Mouse (Mus musculus) intestine, postnatal 0 days (tissue): Measurements from ENCODE around the gene Syn1. TPM values are rescaled to one million over a fixed set of nuclear protein-coding genes. Genes with fewer than 3 reads are reported as not detected.
A peak's percentile ranks its signal among the peaks of the same experiment; 100 is the strongest.

Experiments used
- ATAC-seq: fragments of 200-750 bp; cut with Nextera tagmentation; 2 replicates; pipeline ENCODE4 v1.8.0; 2017; ENCODE audit warnings: mild to moderate bottlenecking, moderate TSS enrichment, moderate library complexity
- H3K27ac ChIP-seq: fragments of 300-500 bp; sonication (generic); 2 replicates; pipeline ENCODE4 v1.5.1; 2014; ENCODE audit warnings: mild to moderate bottlenecking, low read depth, low read length, moderate library complexity
- H3K27me3 ChIP-seq: fragments of 300-500 bp; sonication (generic); replicated peaks from 2 replicates; pipeline ENCODE4 v1.6.1; 2014; ENCODE audit warnings: low read length, mixed read lengths; ENCODE audit not compliant: control insufficient read depth, insufficient read depth
- H3K36me3 ChIP-seq: fragments of 300-500 bp; sonication (generic); 2 replicates; pipeline ENCODE4 v1.6.1; 2014; ENCODE audit warnings: mild to moderate bottlenecking, moderate library complexity; ENCODE audit not compliant: control insufficient read depth, insufficient read depth
- H3K4me1 ChIP-seq: fragments of 300-500 bp; sonication (generic); replicated peaks from 2 replicates; pipeline ENCODE4 v1.6.1; 2014; ENCODE audit warnings: antibody characterized with exemption, low read length, mixed read lengths; ENCODE audit not compliant: control insufficient read depth, insufficient read depth
- H3K4me2 ChIP-seq: fragments of 300-500 bp; sonication (generic); replicated peaks from 2 replicates; pipeline ENCODE4 v1.6.1; 2014; ENCODE audit warnings: low read depth, mild to moderate bottlenecking, moderate library complexity
- H3K4me3 ChIP-seq: fragments of 300-500 bp; sonication (generic); 2 replicates; pipeline ENCODE4 v1.5.1; 2014; ENCODE audit warnings: low read depth, low read length
- H3K9ac ChIP-seq: fragments of 300-500 bp; sonication (generic); 2 replicates; pipeline ENCODE4 v1.6.1; 2014; ENCODE audit warnings: mild to moderate bottlenecking, low read depth, low read length
- H3K9me3 ChIP-seq: fragments of 300-500 bp; sonication (generic); 2 replicates; pipeline ENCODE4 v1.6.1; 2016; ENCODE audit warnings: mixed run types; ENCODE audit not compliant: control insufficient read depth
- CTCF ChIP-seq: sonication (generic); IDR thresholded peaks from 2 replicates; pipeline ENCODE4 v1.5.1; 2016; ENCODE audit warnings: low read depth, mild to moderate bottlenecking, control low read depth, antibody characterized with exemption, moderate library complexity
- WGBS: fragments of 180-500 bp; shearing (Covaris S2); extraction: QIAGEN DNeasy Blood & Tissue Kit; methylation state at CpG from one replicate; pipeline ENCODE4 v1.1.7; 2014; 5-methylcytosine and 5-hydroxymethylcytosine counted together
- polyA plus RNA-seq: library from polyadenylated mRNA; unstranded; fragments of >200 nt; fragmentation: Nextera tagmentation; extraction: Ambion mirVana; gene quantifications from 2 replicates; pipeline ENCODE4 v1.2.1, GENCODE M21; 2015

The Syn1 gene
- polyA plus RNA-seq, 1 experiment from 2014 or later: 2.1 TPM

- Histone ChIP-seq H3K4me1 (no peaks in the 10 kb centered on the region; the same call in 1 of the 2 replicates), H3K27me3 (no peaks in the 10 kb centered on the region), H3K27ac (peak overlapping the region; percentile 62; the same call in 1 of the 2 replicates), H3K4me2 (peak overlapping the region; percentile 69), H3K36me3 (peaks cover under 1% of the 10 kb centered on the region; the same call in 1 of the 2 replicates), H3K9ac (peak overlapping the region; percentile 59), H3K4me3 (peak overlapping the region; percentile 61), H3K9me3 (no peaks in the 10 kb centered on the region)
- WGBS: 15% methylated on average over 42 of the region's 42 CpGs
- TF ChIP-seq CTCF: no peak
- ATAC-seq: peak; percentile 99
Observed at GRCm38 (mm10) chrX:20848256-20848984, 72.4 kb downstream of the Syn1 start.

DNA sequence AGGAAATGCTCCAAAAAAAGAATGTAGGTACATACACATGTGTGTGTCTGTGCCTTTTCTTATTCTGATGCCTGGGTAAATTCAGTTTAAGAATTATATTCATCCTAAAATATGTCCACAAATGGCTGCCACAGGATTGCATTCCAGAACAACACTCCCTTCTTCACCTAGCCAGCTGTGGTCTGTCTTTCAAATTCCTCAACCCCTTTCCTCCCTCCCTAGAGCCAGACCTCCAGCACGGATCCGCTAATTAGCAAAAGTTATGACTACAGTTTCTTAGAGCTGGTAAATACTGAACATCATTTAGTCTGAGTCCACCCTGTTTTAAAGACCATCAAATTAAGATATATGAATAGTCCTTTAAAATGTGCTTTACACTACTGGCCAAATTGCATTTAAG is 73.0 kb downstream of the Syn1 start:
- WGBS: 36% methylated on average over 2 of the region's 2 CpGs
- ATAC-seq: peak; percentile 12; the same call in 1 of the 2 replicates
- TF ChIP-seq CTCF: no peak
- Histone ChIP-seq H3K4me1 (no peaks in the 10 kb centered on the region; the same call in 1 of the 2 replicates), H3K4me3 (no peak overlapping the region), H3K9me3 (no peaks in the 10 kb centered on the region), H3K4me2 (peak overlapping the region; percentile 69; the same call in 1 of the 2 replicates), H3K27me3 (no peaks in the 10 kb centered on the region), H3K36me3 (no peaks in the 10 kb centered on the region), H3K9ac (no peak overlapping the region), H3K27ac (no peak overlapping the region)

- ATAC-seq: no peak
- no peaks in the 10 kb centered on the region for H3K36me3 ChIP-seq
- no peak overlapping the region for H3K4me2 ChIP-seq
- H3K27ac ChIP-seq: no peak overlapping the region
- no peaks in the 10 kb centered on the region for H3K9me3 ChIP-seq
- H3K4me3 ChIP-seq: no peak overlapping the region
- no peak overlapping the region for H3K9ac ChIP-seq
- TF ChIP-seq CTCF: no peak
- WGBS: 87% methylated on average over 3 of the region's 3 CpGs
- H3K4me1 ChIP-seq: no peaks in the 10 kb centered on the region; the same call in 1 of the 2 replicates
- no peaks in the 10 kb centered on the region for H3K27me3 ChIP-seq
Observed at GRCm38 (mm10) chrX:20847232-20847631, 73.6 kb downstream of the Syn1 start.

DNA sequence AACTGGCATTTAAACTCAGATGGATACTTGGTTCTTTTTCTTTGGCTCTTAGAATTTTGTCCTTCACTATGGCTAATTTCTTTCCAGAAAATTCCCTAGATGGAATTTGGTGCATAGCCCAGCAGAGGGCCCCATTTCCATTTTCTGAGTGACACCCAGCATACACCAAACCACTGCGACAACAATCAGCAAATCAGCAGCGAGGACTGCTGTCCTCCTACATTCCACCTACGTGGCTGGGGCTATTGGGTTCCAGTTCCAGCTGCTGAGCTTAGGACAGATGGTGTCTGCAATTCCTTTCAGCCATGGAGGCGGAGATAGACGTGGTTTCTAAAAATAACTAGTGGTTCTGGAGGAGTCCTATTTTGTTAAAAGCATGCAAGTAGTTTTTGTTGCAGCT is 91.9 kb downstream of the Syn1 start:
- Histone ChIP-seq H3K27me3 (no peaks in the 10 kb centered on the region), H3K4me2 (no peak overlapping the region), H3K27ac (no peak overlapping the region), H3K9me3 (no peaks in the 10 kb centered on the region), H3K36me3 (no peaks in the 10 kb centered on the region), H3K4me3 (no peak overlapping the region), H3K4me1 (no peaks in the 10 kb centered on the region), H3K9ac (no peak overlapping the region)
- 20% methylated on average over 5 of the region's 5 CpGs for WGBS
- TF ChIP-seq CTCF: peak; percentile 70
- peak; percentile 56; the same call in 1 of the 2 replicates for ATAC-seq

GRCm38 (mm10) chrX:20819708-20820426 is 100.9 kb downstream of the Syn1 start:
- ATAC-seq: peak; percentile 66
- no peaks in the 10 kb centered on the region for H3K9me3 ChIP-seq
- peak; percentile 70 for TF ChIP-seq CTCF
- H3K27me3 ChIP-seq: no peaks in the 10 kb centered on the region
- no peaks in the 10 kb centered on the region for H3K36me3 ChIP-seq
- H3K9ac ChIP-seq: no peak overlapping the region
- H3K4me3 ChIP-seq: peak overlapping the region; percentile 33
- WGBS: 39% methylated on average over 8 of the region's 8 CpGs
- H3K4me1 ChIP-seq: no peaks in the 10 kb centered on the region
- H3K4me2 ChIP-seq: peak overlapping the region; percentile 68
- no peak overlapping the region for H3K27ac ChIP-seq

DNA sequence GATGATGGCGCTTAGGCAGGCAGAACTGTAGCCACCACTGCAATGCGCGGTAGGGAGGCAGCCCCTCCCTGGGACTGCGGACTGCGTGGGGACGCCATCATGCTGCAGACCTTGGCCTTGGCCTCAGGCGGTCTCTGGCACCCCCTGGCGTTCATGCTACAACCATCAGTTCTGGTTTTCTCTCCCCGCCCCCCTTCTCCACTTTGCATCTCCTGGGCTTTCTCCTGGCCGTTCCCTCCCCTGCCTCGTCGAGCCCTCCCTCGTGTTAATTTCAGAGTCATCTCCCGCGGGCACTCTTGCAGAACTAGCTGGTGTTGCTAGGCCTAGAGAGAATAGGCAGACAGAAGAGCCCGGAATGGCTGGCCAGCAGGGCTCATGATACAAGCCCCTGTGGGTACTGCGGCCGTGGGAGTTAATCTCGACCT is 101.6 kb downstream of the Syn1 start:
- peak; percentile 92 for TF ChIP-seq CTCF
- no peaks in the 10 kb centered on the region for H3K9me3 ChIP-seq
- no peaks in the 10 kb centered on the region for H3K36me3 ChIP-seq
- no peaks in the 10 kb centered on the region for H3K4me1 ChIP-seq
- no peaks in the 10 kb centered on the region for H3K27me3 ChIP-seq
- peak overlapping the region; percentile 68 for H3K4me2 ChIP-seq
- WGBS: 21% methylated on average over 19 of the region's 19 CpGs
- ATAC-seq: peak; percentile 81
- H3K4me3 ChIP-seq: peak overlapping the region; percentile 33
- no peak overlapping the region for H3K9ac ChIP-seq
- no peak overlapping the region for H3K27ac ChIP-seq
